Mouse (Mus musculus): ENCODE results near the gene Slc16a5.

DNA sequence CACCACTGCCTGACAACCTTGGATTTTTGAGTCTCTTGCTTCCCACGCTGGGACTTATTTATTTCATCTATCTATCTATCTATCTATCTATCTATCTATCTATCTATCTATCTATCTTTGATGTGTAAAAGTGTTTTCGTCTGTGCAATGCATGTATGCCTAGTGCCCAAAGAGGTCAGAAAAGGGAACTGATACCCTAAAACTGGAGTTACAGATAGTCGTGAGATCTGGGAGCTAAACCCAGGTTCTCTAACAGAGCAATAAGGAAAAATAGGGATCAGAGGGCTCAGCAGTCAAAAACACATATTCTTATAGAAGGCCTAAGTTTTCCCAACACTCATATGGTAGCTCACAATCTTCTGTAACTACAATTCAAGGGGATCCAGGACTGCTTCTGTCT, 57.3 kb downstream of the Slc16a5 start:
- no peak for TF ChIP-seq CTCF (IDR thresholded peaks at IDR 0.05)
- TF ChIP-seq EP300 (IDR thresholded peaks at IDR 0.05; ENCODE audit: insufficient read depth, low read depth, low read length) = no peak
